Mouse (Mus musculus): ENCODE data around the gene Fdxacb1.
A peak's percentile ranks its signal among the peaks of the same experiment; 100 is the strongest.

DNA sequence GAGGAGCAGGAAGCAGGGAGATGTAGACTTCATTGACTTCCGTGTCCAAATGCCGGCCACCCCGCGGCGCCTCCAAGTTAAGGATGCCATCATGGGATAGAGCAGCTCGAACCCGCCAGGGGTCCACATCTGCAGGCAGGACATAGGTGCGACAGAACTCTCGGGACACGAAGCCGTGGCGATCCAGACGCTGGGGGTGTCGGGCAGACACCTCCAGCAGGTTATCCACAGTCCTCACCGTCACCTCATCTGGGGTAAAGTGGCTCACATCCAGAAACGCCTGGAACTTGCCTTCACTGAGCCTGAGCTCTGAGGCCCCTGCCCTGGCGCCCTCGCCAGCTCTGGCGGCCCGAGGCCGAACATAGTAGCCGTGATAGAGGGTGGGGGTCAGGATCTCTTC is 16.7 kb upstream of the Fdxacb1 start, which contains the start of gene Cryab:
- TF ChIP-seq POLR2A (IDR thresholded peaks at IDR 0.05; ENCODE audit: insufficient read length, low read depth) (peak; percentile 10), MAX (IDR thresholded peaks at IDR 0.05; ENCODE audit: low read depth) (no peak), USF1 (IDR thresholded peaks at IDR 0.05; ENCODE audit: low read depth) (no peak), MYOD1 (IDR thresholded peaks at IDR 0.05; ENCODE audit: control insufficient read depth in 1 of 3, insufficient read length in 2 of 3, low read depth in 2 of 3) (no peak), E2F4 (IDR thresholded peaks at IDR 0.05; ENCODE audit: insufficient read depth) (no peak), TCF12 (IDR thresholded peaks at IDR 0.05; ENCODE audit: insufficient read depth, poor library complexity, severe bottlenecking) (no peak), MYOG (IDR thresholded peaks at IDR 0.05; ENCODE audit: control insufficient read depth in 1 of 3, insufficient read depth in 1 of 3, insufficient read length in 2 of 3, low read depth in 2 of 3) (no peak), POLR2AphosphoS2 (IDR thresholded peaks at IDR 0.05; ENCODE audit: insufficient read length, low read depth) (no peak), TCF3 (IDR thresholded peaks at IDR 0.05; ENCODE audit: insufficient read length, low read depth) (no peak), REST (IDR thresholded peaks at IDR 0.05; ENCODE audit: insufficient read depth, insufficient read length) (no peak)

Measured in myocyte (in vitro differentiated cells).